Mouse (Mus musculus): ENCODE measurements at regions not wholly inside any gene's neighbourhood (a gene's known extent, or its start where the extent isn't known, plus 50 kb on each side); places are given as distances from the start of the nearest gene placed in this dataset.

- TF ChIP-seq POLR2A (IDR thresholded peaks at IDR 0.05; ENCODE audit: control insufficient read depth, extremely low read depth, insufficient read depth, low read length, poor library complexity) (no peak), CTCF (IDR thresholded peaks at IDR 0.05; ENCODE audit: borderline replicate concordance, control insufficient read depth, extremely low read depth, insufficient read depth, low read length, poor library complexity) (no peak)
These were observed 160.4 kb upstream of the Ppp2r3a start for GRCm38 (mm10) chr9:101411951-101412350.

Measured in thymus, adult 2 months (tissue).